Mouse (Mus musculus): ENCODE data around the gene Timp2. TPM values are rescaled to one million over a fixed set of nuclear protein-coding genes. Genes with fewer than 3 reads are reported as not detected.

The Timp2 gene
- polyA plus RNA-seq, 1 experiment from 2014 or later, result 115 TPM

DNA sequence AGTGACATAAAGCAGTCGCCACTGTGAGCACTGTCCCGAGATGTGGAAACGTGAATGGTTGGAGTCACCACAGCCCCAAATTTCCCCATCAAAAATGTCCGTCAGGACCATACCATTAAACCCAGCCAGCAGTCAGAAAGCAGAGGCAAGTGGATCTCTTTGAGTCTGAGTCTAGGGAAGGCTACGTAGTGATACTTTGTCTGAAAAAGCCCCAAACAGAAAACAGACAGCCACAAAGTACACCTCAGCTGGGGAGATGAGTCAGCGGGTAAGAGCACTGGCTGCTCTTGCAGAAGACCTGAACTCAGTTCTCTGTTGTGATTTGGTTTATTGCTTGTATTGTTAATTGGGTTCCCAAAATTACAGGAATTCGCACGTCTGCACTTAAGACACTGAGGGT lies 11.0 kb upstream of the Timp2 start:
- peaks cover 55% of the 10 kb centered on the region for H3K4me1 ChIP-seq
- no peak overlapping the region for H3K9ac ChIP-seq

DNA sequence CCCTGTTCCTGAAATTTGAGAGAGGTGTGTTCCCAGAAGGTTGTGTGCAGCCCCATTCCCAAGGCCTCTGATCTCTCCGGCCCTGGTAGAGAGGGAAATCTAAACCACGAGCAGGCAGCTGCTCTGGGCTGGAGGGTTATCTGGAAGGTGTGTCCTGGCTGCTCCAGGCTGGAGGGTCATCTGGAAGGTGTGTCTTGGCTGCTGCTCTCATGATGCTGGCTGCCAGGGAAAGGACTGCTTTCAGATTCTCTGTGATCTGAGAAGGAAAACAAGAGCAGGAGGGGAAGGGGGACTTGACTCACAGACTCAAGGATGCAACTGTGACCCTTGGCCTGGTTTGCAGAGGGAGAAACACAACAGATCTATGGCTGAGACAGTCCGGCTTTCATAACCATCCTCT lies 10.6 kb upstream of the Timp2 start:
- Histone ChIP-seq H3K4me3 (no peak overlapping the region), H3K9me3 (no peaks in the 10 kb centered on the region), H3K4me2 (replicated peaks) (no peak overlapping the region), H3K36me3 (no peaks in the 10 kb centered on the region), H3K4me1 (peaks cover 52% of the 10 kb centered on the region), H3K9ac (no peak overlapping the region; the same call in 1 of the 2 replicates), H3K27ac (peak overlapping the region; percentile 77; the same call in 1 of the 2 replicates), H3K27me3 (no peaks in the 10 kb centered on the region)
- no peak for ATAC-seq (ENCODE audit: low FRiP score, low read depth)
- 31% methylated on average over 3 of the region's 3 CpGs for WGBS

More for the DNA sequence above, 11.0 kb upstream of the Timp2 start:
- no peaks in the 10 kb centered on the region for H3K27me3 ChIP-seq
- no peak overlapping the region for H3K4me2 ChIP-seq (replicated peaks)
- H3K9me3 ChIP-seq, result no peaks in the 10 kb centered on the region
- peak overlapping the region; percentile 77; the same call in 1 of the 2 replicates for H3K27ac ChIP-seq
- H3K4me3 ChIP-seq, result no peak overlapping the region
- WGBS, result 60% methylated on average over 8 of the region's 8 CpGs
- ATAC-seq (ENCODE audit: low FRiP score, low read depth), result no peak
- no peaks in the 10 kb centered on the region for H3K36me3 ChIP-seq

DNA sequence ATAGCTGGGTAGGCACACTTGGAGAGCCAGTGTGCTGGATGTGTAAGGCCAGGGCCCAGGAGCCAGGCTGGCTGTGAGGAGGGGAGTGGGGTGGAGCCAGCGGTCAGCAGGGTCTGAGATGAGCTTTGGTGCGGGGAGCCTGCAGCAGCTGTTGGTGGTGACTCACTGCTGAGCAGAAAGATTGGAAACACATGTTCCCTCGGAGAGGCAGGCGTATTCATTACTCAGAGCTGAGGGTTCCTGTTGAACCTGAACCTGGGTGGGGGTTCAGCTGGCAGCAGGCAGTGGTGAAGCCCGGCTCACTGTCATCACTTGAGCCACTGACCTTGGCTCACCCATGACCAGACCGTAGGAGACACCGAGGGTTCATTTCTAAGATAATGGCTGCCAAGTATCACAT lies 9.6 kb upstream of the Timp2 start:
- Histone ChIP-seq H3K4me1 (peaks cover 60% of the 10 kb centered on the region), H3K27me3 (no peaks in the 10 kb centered on the region)
- WGBS, result 20% methylated on average over 7 of the region's 7 CpGs

DNA sequence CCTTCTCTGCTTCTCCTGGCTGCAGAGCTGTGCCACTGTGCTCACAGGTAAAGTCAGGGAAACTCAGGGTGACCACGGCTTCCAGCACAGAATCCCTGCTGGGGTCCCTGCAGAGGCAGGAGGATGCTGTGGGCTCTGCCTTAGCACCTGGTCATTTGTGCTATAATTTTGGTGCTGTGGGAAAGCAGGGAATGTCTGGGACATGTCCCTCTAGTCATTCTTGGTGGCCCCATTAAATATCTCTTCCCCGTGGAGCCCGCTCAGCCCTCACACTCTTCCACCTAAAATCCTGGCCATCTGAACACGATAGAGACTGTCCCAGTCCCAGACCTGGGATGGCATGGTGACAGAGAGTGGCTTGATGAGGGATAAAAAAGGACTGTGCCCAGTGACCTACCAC lies 8.5 kb upstream of the Timp2 start:
- ATAC-seq (ENCODE audit: low FRiP score, low read depth), result no peak
- H3K4me3 ChIP-seq, result no peak overlapping the region
- H3K9me3 ChIP-seq, result no peaks in the 10 kb centered on the region
- no peak overlapping the region for H3K4me2 ChIP-seq (replicated peaks)
- whole genome bisulfite sequencing, result 79% methylated on average over 4 of the region's 4 CpGs
- H3K27ac ChIP-seq, result peak overlapping the region; percentile 77
- peaks cover 60% of the 10 kb centered on the region for H3K4me1 ChIP-seq
- H3K36me3 ChIP-seq, result no peaks in the 10 kb centered on the region
- no peaks in the 10 kb centered on the region for H3K27me3 ChIP-seq
- no peak overlapping the region for H3K9ac ChIP-seq

More for the DNA sequence above, 9.6 kb upstream of the Timp2 start:
- Histone ChIP-seq H3K4me2 (replicated peaks) (no peak overlapping the region), H3K9me3 (no peaks in the 10 kb centered on the region), H3K4me3 (no peak overlapping the region), H3K36me3 (no peaks in the 10 kb centered on the region), H3K27ac (peak overlapping the region; percentile 77), H3K9ac (no peak overlapping the region)
- ATAC-seq (ENCODE audit: low FRiP score, low read depth), result peak; percentile 79

DNA sequence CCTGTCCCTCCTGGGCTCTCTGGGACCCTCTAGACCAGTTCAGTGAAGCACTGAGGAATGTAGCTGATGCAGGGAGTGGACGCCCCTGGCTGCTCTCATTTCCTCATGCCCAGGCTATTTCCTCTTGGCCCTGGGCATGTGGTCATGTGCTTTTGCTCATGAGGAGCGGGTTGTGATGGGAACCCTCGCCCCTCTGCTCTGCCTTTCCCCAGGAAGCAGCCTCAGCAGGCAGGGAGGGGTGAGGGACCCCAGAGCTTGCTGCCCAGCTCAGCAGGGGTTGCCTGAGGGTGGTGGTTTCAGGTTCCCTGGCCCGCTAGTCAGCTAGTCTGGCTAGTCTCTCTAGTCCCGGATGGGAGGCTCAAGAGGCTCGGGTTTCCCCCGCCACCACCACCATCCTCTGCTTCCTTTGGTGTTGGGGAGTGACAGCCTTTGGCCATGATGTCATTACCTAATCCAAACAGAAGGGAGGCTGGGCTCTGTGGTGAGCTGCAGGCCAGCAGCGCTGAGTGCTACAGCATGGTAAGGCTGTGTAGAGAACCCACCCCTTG lies 7.5 kb upstream of the Timp2 start:
- Histone ChIP-seq H3K4me3 (peak overlapping the region; percentile 10; the same call in 1 of the 2 replicates), H3K9me3 (no peaks in the 10 kb centered on the region), H3K36me3 (no peaks in the 10 kb centered on the region), H3K4me2 (replicated peaks) (peak overlapping the region; percentile 45), H3K27me3 (no peaks in the 10 kb centered on the region), H3K27ac (peak overlapping the region; percentile 89), H3K9ac (peak overlapping the region; percentile 50; the same call in 1 of the 2 replicates), H3K4me1 (peaks cover 60% of the 10 kb centered on the region)
- peak; percentile 70 for ATAC-seq (ENCODE audit: low FRiP score, low read depth)
- WGBS, result 3% methylated on average over 8 of the region's 8 CpGs

DNA sequence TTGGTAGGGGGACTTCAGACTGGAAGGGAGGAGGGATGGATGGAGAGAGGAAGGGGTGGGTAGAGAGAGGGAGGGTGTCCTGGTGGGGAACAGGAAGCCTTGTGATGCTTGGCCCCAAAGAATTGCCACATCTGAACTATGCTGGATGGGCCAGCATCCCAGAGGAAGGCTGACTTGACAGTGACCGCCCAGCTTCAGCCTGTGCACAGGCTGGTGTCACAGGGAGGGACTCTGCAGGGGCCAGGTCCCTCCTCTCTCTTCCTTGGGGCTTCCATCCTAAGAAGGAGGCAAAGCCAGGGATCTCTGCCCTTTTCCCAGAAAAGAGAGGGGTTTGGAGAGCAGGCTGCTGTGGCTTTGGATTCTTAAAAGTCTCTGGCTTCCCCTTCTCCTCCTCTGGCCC lies 7.0 kb upstream of the Timp2 start:
- no peak for ATAC-seq (ENCODE audit: low FRiP score, low read depth)
- whole genome bisulfite sequencing, result 80% methylated on average over 1 of the region's 1 CpGs
- Histone ChIP-seq H3K4me2 (replicated peaks) (peak overlapping the region; percentile 45), H3K27ac (peak overlapping the region; percentile 89), H3K4me3 (no peak overlapping the region), H3K36me3 (no peaks in the 10 kb centered on the region), H3K27me3 (no peaks in the 10 kb centered on the region), H3K4me1 (peaks cover 60% of the 10 kb centered on the region), H3K9me3 (no peaks in the 10 kb centered on the region), H3K9ac (peak overlapping the region; percentile 50)

DNA sequence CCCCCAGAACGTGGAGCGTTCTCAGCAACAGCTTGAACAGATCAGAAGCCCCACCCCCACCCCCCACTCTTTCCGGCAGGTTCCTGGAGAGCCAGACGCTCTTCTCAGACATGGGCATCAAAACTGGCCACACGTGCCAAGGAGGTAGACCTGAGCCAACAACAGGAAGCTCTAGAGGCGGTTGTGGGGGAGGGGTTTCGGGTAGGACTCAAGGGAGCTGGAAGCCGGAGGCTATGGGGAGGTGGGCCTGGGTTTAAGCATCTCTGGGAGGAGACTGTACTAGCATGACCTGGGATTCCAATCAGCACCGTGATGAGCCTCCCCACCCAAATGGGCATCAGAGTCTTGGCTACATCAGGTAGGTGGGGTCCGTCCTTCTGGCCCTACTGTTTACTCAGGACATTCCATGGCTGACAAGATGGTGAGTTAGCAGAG lies 5.4 kb upstream of the Timp2 start:
- no peak for ATAC-seq (ENCODE audit: low FRiP score, low read depth)
- Histone ChIP-seq H3K27ac (no peak overlapping the region), H3K27me3 (no peaks in the 10 kb centered on the region), H3K9ac (no peak overlapping the region), H3K4me1 (peaks cover 56% of the 10 kb centered on the region), H3K4me2 (replicated peaks) (no peak overlapping the region), H3K4me3 (no peak overlapping the region), H3K36me3 (no peaks in the 10 kb centered on the region), H3K9me3 (no peaks in the 10 kb centered on the region)
- 55% methylated on average over 10 of the region's 10 CpGs for WGBS

DNA sequence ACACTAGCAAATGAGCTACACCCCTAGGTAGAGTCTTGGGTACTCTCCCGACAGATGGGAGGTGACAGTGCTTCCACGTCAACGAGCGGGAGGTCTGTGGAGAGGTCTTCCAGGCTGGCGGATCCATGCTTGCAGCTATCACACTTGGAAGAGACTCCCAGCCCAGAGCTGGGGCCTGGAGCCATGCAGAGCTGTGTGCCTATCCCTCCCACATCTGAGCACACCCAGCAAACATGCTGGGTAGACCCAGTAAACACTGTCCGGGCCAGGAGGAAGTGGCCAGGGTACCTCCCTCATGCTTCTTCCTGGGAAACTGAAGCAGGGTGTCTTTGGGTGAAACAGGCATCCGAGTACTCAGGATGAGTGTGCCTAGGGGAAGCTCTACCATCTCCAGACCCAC lies 5.0 kb upstream of the Timp2 start:
- Histone ChIP-seq H3K27ac (no peak overlapping the region; the same call in 1 of the 2 replicates), H3K9ac (no peak overlapping the region)

DNA sequence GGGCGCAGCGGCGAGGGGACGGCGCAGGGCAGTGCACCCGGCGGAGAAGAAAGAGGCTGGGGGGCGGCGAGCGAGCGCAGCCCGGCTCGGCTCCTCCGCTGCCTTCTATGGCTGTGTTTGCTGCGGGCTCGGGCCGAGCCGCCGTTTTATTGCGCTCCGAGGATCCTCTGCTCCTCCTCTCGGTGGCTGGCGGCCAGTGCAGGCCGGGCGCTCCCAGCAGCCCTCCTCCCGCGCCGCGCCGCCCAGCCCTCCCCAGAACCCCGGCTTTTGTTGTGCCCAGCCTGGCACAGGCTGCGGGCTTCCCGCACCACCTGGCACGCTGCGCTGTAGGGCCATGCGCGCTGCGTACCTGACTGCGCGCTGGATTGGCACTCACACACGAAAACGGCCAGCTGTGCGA lies 335 bp downstream of the Timp2 start:
- Histone ChIP-seq H3K36me3 (peaks cover 20% of the 10 kb centered on the region), H3K9me3 (no peaks in the 10 kb centered on the region), H3K27me3 (no peaks in the 10 kb centered on the region), H3K4me2 (replicated peaks) (peak overlapping the region; percentile 84), H3K4me3 (peak overlapping the region; percentile 92), H3K27ac (peak overlapping the region; percentile 95), H3K4me1 (peaks cover 48% of the 10 kb centered on the region), H3K9ac (peak overlapping the region; percentile 98)
- ATAC-seq (ENCODE audit: low FRiP score, low read depth), result peak; percentile 90
- under 1% methylated on average over 28 of the region's 43 CpGs for WGBS

More for the DNA sequence above, 5.0 kb upstream of the Timp2 start:
- WGBS, result 70% methylated on average over 7 of the region's 7 CpGs
- ATAC-seq (ENCODE audit: low FRiP score, low read depth), result no peak
- Histone ChIP-seq H3K4me3 (no peak overlapping the region), H3K4me2 (replicated peaks) (no peak overlapping the region), H3K9me3 (no peaks in the 10 kb centered on the region), H3K4me1 (peaks cover 56% of the 10 kb centered on the region), H3K36me3 (no peaks in the 10 kb centered on the region), H3K27me3 (no peaks in the 10 kb centered on the region)

DNA sequence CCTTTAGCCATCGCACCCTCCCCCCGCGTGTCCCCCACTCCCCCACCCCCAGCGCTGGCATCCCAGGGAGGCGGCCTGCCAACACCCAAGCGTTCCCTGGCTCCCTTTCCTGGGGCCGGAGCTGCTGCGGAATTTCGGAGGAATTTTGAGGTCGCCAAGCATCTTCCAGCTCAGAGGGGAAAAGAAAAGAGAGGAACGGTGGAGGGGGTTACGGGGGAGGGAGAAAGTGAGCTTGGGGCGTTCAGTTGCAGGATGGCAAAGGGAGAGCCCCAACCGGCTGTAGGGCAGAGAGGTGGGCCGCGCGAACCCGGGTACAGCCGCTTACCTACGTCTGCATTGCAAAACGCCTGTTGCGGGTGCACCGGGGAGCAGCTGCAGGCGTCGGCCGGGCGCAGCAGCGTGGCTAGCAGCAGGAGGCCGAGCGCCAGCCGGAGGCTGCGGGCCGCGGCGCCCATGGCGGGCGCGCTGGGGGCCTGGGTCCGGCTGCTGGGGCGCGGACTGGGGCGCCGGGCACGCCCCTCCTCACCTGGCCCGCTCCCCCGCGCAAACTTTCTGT lies 826 bp downstream of the Timp2 start:
- H3K9me3 ChIP-seq, result no peaks in the 10 kb centered on the region
- no peaks in the 10 kb centered on the region for H3K27me3 ChIP-seq
- under 1% methylated on average over 38 of the region's 47 CpGs for WGBS
- ATAC-seq (ENCODE audit: low FRiP score, low read depth), result peak; percentile 55
- H3K4me1 ChIP-seq, result peaks cover 53% of the 10 kb centered on the region
- peak overlapping the region; percentile 95 for H3K27ac ChIP-seq
- H3K9ac ChIP-seq, result peak overlapping the region; percentile 98
- peaks cover 20% of the 10 kb centered on the region for H3K36me3 ChIP-seq
- H3K4me2 ChIP-seq (replicated peaks), result peak overlapping the region; percentile 84
- peak overlapping the region; percentile 92 for H3K4me3 ChIP-seq

DNA sequence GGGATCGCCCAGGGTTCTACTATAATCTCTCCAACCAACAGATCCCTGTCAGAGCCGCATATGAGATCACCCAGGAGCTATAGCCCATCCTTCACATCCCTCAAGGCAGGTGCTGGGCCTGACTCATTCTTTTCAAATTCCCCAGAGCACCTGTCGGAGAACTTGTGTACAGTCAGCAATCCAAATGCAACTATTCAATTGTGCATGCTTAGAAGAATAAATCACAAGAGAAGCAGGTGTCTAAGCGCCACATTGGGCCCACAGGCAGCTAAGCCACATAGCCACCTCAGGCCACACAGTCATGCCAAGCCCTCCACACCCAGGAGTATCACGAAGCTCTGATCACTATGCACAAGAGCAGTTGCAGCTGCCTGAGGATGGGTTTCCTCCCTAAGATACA lies 6.0 kb downstream of the Timp2 start:
- H3K36me3 ChIP-seq, result peaks cover 22% of the 10 kb centered on the region
- peak overlapping the region; percentile 35; the same call in 1 of the 2 replicates for H3K4me2 ChIP-seq (replicated peaks)
- ATAC-seq (ENCODE audit: low FRiP score, low read depth), result no peak
- H3K9me3 ChIP-seq, result no peaks in the 10 kb centered on the region
- 83% methylated on average over 5 of the region's 5 CpGs for WGBS
- H3K9ac ChIP-seq, result no peak overlapping the region
- peaks cover 95% of the 10 kb centered on the region for H3K4me1 ChIP-seq
- no peak overlapping the region for H3K4me3 ChIP-seq
- peak overlapping the region; percentile 65; the same call in 1 of the 2 replicates for H3K27ac ChIP-seq
- H3K27me3 ChIP-seq, result no peaks in the 10 kb centered on the region

DNA sequence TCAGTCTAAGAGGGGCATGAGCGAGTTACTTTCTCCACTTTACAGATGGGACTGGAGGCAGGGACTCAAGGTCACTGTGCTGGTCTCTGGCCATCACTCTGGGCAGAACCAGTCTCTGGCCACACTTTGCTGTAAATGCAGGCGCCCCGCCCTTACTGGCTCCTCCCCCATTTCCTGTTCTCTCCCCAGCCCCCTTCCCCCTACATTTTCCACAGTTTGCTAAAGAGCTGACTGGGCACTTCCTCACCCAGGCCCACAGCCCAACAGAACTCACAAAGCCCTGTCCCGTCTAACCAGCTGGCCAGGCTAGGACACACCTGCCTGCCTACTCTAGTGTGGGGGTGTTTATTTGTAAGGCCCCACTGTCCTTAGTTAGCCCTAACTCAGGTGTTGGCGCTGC lies 6.7 kb downstream of the Timp2 start:
- ATAC-seq (ENCODE audit: low FRiP score, low read depth), result no peak; the same call in 1 of the 2 replicates

More for the DNA sequence above, 6.7 kb downstream of the Timp2 start:
- peaks cover 22% of the 10 kb centered on the region for H3K36me3 ChIP-seq
- H3K27ac ChIP-seq, result peak overlapping the region; percentile 73
- peak overlapping the region; percentile 35 for H3K4me2 ChIP-seq (replicated peaks)
- H3K27me3 ChIP-seq, result no peaks in the 10 kb centered on the region
- no peak overlapping the region for H3K4me3 ChIP-seq
- H3K9me3 ChIP-seq, result no peaks in the 10 kb centered on the region
- WGBS, result 44% methylated on average over 5 of the region's 5 CpGs
- 0 out of 2 replicates have a peak overlapping the region, but pooled peaks have one; percentile 43 for H3K9ac ChIP-seq
- peaks cover 93% of the 10 kb centered on the region for H3K4me1 ChIP-seq

Data from limb, embryonic 13.5 days (tissue).